Mouse (Mus musculus): ENCODE results near the gene Rpl10a. TPM values are rescaled to one million over a fixed set of nuclear protein-coding genes. Genes with fewer than 3 reads are reported as not detected.
A peak's percentile ranks its signal among the peaks of the same experiment; 100 is the strongest.

The Rpl10a gene
- polyA plus RNA-seq, 1 experiment from 2014 or later: 279 TPM

GRCm38 (mm10) chr17:28345271-28345721, 17.0 kb downstream of the Rpl10a start:
- no peak for ATAC-seq (replicated peaks; ENCODE audit: extremely low read depth, insufficient read depth, low FRiP score)
- peak overlapping the region; percentile 49 for H3K4me2 ChIP-seq (ENCODE audit: low read depth, low read length)
- H3K4me3 ChIP-seq (ENCODE audit: low read length): peak overlapping the region; percentile 20
- peak overlapping the region; percentile 62 for H3K9ac ChIP-seq (ENCODE audit: low read length)
- peak overlapping the region; percentile 79 for H3K27ac ChIP-seq (ENCODE audit: low read length)
- no peaks in the 10 kb centered on the region for H3K9me3 ChIP-seq (replicated peaks; ENCODE audit: control insufficient read depth, low read length)
- peaks cover 58% of the 10 kb centered on the region for H3K4me1 ChIP-seq (ENCODE audit: control insufficient read depth, insufficient read depth, low read length)
- H3K36me3 ChIP-seq (ENCODE audit: control insufficient read depth, insufficient read depth): no peaks in the 10 kb centered on the region
- H3K27me3 ChIP-seq (ENCODE audit: control insufficient read depth, insufficient read depth, low read length): no peaks in the 10 kb centered on the region
- WGBS: 9% methylated on average over 8 of the region's 8 CpGs

- H3K9ac ChIP-seq (ENCODE audit: low read length): peak overlapping the region; percentile 62
- H3K9me3 ChIP-seq (replicated peaks; ENCODE audit: control insufficient read depth, low read length): no peaks in the 10 kb centered on the region
- H3K27me3 ChIP-seq (ENCODE audit: control insufficient read depth, insufficient read depth, low read length): no peaks in the 10 kb centered on the region
- H3K27ac ChIP-seq (ENCODE audit: low read length): peak overlapping the region; percentile 79
- ATAC-seq (replicated peaks; ENCODE audit: extremely low read depth, insufficient read depth, low FRiP score): no peak
- H3K4me1 ChIP-seq (ENCODE audit: control insufficient read depth, insufficient read depth, low read length): peaks cover 52% of the 10 kb centered on the region
- WGBS: 19% methylated on average over 10 of the region's 10 CpGs
- H3K4me2 ChIP-seq (ENCODE audit: low read depth, low read length): peak overlapping the region; percentile 49
- no peaks in the 10 kb centered on the region for H3K36me3 ChIP-seq (ENCODE audit: control insufficient read depth, insufficient read depth)
- H3K4me3 ChIP-seq (ENCODE audit: low read length): peak overlapping the region; percentile 20
Observed at GRCm38 (mm10) chr17:28345882-28346281, 17.6 kb downstream of the Rpl10a start.

DNA sequence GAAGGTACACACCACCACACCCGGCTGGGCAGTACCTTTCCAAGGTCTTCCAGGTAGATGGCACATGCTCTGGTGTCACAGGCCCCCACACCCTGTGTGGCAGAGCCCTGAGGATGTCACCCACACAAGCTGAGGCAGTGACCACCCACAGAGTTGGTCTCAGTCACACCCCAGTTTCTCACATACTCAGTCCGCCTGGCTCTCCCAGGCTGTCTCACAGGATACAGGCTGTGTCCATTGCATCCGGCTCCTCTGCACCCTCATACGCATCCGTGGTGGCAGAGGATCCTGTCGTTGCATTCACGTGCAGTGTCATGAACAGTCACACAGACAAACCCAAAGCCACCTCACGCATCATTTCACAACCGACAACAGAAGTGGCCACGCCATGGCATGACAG, 19.1 kb downstream of the Rpl10a start:
- no peak overlapping the region for H3K27ac ChIP-seq (ENCODE audit: low read length)
- ATAC-seq (replicated peaks; ENCODE audit: extremely low read depth, insufficient read depth, low FRiP score): no peak
- H3K27me3 ChIP-seq (ENCODE audit: control insufficient read depth, insufficient read depth, low read length): 0 out of 2 replicates have a peak, but pooled peaks cover 2% of the 10 kb centered on the region
- H3K9me3 ChIP-seq (replicated peaks; ENCODE audit: control insufficient read depth, low read length): no peaks in the 10 kb centered on the region
- no peaks in the 10 kb centered on the region for H3K36me3 ChIP-seq (ENCODE audit: control insufficient read depth, insufficient read depth)
- WGBS: 75% methylated on average over 10 of the region's 10 CpGs
- no peak overlapping the region for H3K9ac ChIP-seq (ENCODE audit: low read length)
- H3K4me3 ChIP-seq (ENCODE audit: low read length): no peak overlapping the region
- no peak overlapping the region for H3K4me2 ChIP-seq (ENCODE audit: low read depth, low read length)
- H3K4me1 ChIP-seq (ENCODE audit: control insufficient read depth, insufficient read depth, low read length): peaks cover 50% of the 10 kb centered on the region

DNA sequence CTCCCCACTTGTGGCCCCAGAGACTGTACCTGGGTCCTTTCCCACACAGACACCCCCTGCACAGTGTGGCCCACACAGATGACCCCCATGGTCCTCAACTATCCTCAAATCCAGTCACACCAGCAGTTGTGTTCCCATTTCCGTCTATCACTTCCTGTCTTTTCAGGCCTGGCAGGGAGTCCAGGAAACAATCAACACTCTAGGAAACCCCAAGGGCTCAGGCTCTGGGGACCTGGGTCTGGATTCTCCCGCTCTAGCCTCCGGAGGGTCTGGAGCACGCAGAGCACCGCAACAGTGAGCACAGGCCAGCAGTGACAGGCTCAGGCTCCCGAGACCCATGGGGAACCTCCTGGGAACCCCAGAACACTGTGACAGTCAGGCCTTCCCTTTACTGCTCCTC, 19.9 kb downstream of the Rpl10a start:
- no peaks in the 10 kb centered on the region for H3K9me3 ChIP-seq (replicated peaks; ENCODE audit: control insufficient read depth, low read length)
- H3K27ac ChIP-seq (ENCODE audit: low read length): no peak overlapping the region
- peak overlapping the region; percentile 73 for H3K4me3 ChIP-seq (ENCODE audit: low read length)
- no peak for ATAC-seq (replicated peaks; ENCODE audit: extremely low read depth, insufficient read depth, low FRiP score)
- peak overlapping the region; percentile 98 for H3K4me2 ChIP-seq (ENCODE audit: low read depth, low read length)
- 0 out of 2 replicates have a peak, but pooled peaks cover 4% of the 10 kb centered on the region for H3K27me3 ChIP-seq (ENCODE audit: control insufficient read depth, insufficient read depth, low read length)
- H3K9ac ChIP-seq (ENCODE audit: low read length): peak overlapping the region; percentile 65
- H3K36me3 ChIP-seq (ENCODE audit: control insufficient read depth, insufficient read depth): no peaks in the 10 kb centered on the region
- peaks cover 50% of the 10 kb centered on the region for H3K4me1 ChIP-seq (ENCODE audit: control insufficient read depth, insufficient read depth, low read length)
- 33% methylated on average over 6 of the region's 6 CpGs for WGBS

DNA sequence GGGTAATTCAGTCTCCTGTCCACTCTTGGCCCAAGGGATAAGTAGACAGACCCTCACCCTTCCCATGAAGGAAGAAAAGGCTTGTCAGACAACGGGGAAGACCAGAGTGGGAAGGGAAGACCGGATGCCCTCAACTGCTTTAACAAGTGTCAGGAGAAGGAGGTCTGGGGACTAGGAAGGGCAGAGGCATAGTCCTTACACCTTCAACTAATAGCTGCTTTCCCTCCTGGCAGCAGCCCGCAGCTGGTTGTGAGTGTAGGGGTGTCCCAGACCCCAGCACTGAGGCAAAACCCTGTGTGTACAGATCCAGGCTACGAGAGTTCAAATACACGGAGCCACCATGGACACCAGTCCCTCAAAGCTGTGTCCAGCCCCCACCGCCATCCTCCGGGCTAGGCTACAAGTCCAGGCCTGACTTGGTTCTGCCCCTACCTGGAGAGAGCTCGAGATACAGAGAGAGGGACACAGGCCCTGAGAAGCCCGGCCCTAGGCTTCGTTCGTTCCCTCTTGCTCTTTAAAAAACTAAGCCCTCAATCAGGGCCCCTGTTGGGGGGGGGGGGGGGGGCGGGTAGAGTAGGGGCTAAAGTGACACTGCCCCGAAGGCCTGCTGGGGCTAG, 21.1 kb downstream of the Rpl10a start:
- Histone ChIP-seq H3K9me3 (replicated peaks; ENCODE audit: control insufficient read depth, low read length) (no peaks in the 10 kb centered on the region), H3K4me1 (ENCODE audit: control insufficient read depth, insufficient read depth, low read length) (peaks cover 41% of the 10 kb centered on the region), H3K9ac (ENCODE audit: low read length) (peak overlapping the region; percentile 94), H3K36me3 (ENCODE audit: control insufficient read depth, insufficient read depth) (no peaks in the 10 kb centered on the region), H3K27ac (ENCODE audit: low read length) (peak overlapping the region; percentile 91), H3K4me2 (ENCODE audit: low read depth, low read length) (peak overlapping the region; percentile 98), H3K4me3 (ENCODE audit: low read length) (peak overlapping the region; percentile 73), H3K27me3 (ENCODE audit: control insufficient read depth, insufficient read depth, low read length) (peaks cover 7% of the 10 kb centered on the region; the same call in 1 of the 2 replicates)
- ATAC-seq (replicated peaks; ENCODE audit: extremely low read depth, insufficient read depth, low FRiP score): no peak
- WGBS: 17% methylated on average over 13 of the region's 13 CpGs

DNA sequence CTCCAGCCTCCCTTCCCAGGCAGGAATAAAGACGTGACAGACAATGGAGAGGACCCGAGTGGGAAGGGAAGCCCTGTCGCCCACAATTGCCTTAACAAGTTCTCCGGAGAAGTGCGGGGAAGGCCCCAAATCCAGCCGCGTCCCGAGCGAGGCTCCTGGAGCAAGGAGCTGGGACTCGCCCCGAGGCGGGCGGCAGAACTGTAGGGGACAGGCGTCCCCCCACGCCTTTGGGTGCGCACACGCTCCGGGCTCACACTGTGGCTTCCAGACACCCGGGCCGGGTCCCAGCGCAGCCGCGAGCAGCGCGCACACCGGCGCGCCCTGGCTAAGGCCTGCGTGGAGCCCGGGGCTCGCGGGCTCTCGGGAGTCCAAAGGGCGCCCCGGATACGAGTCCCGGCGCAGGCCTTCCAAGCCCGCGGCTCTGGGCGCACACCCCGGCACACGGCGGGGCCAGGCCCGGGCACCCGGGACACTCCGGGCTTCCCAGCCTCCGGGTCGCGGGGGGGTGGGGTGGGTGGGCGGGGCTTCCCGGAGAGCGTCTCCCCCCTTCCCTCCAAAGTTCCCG, 21.7 kb downstream of the Rpl10a start:
- Histone ChIP-seq H3K4me3 (ENCODE audit: low read length) (peak overlapping the region; percentile 73), H3K27ac (ENCODE audit: low read length) (peak overlapping the region; percentile 91), H3K4me2 (ENCODE audit: low read depth, low read length) (peak overlapping the region; percentile 98), H3K36me3 (ENCODE audit: control insufficient read depth, insufficient read depth) (no peaks in the 10 kb centered on the region), H3K27me3 (ENCODE audit: control insufficient read depth, insufficient read depth, low read length) (peaks cover 10% of the 10 kb centered on the region; the same call in 1 of the 2 replicates), H3K9ac (ENCODE audit: low read length) (peak overlapping the region; percentile 94), H3K4me1 (ENCODE audit: control insufficient read depth, insufficient read depth, low read length) (peaks cover 35% of the 10 kb centered on the region), H3K9me3 (replicated peaks; ENCODE audit: control insufficient read depth, low read length) (no peaks in the 10 kb centered on the region)
- peak; percentile 52 for ATAC-seq (replicated peaks; ENCODE audit: extremely low read depth, insufficient read depth, low FRiP score)
- WGBS: under 1% methylated on average over 52 of the region's 54 CpGs

- Histone ChIP-seq H3K4me1 (ENCODE audit: control insufficient read depth, insufficient read depth, low read length) (peaks cover 30% of the 10 kb centered on the region), H3K4me2 (ENCODE audit: low read depth, low read length) (peak within 1 kb of the TSS; percentile 98), H3K27ac (ENCODE audit: low read length) (peak within 1 kb of the TSS; percentile 91), H3K9ac (ENCODE audit: low read length) (peak within 1 kb of the TSS; percentile 94), H3K4me3 (ENCODE audit: low read length) (peak within 1 kb of the TSS; percentile 73), H3K27me3 (ENCODE audit: control insufficient read depth, insufficient read depth, low read length) (peaks cover 10% of the 10 kb centered on the region; the same call in 1 of the 2 replicates), H3K9me3 (replicated peaks; ENCODE audit: control insufficient read depth, low read length) (no peaks in the 10 kb centered on the region), H3K36me3 (ENCODE audit: control insufficient read depth, insufficient read depth) (no peaks in the 10 kb centered on the region)
- WGBS: under 1% methylated on average over 61 of the region's 73 CpGs
- ATAC-seq (replicated peaks; ENCODE audit: extremely low read depth, insufficient read depth, low FRiP score): peak; percentile 81
Observed at GRCm38 (mm10) chr17:28350466-28351352, 22.4 kb downstream of the Rpl10a start, which contains the start of gene Tead3. Gene Tead3 (minus strand): TSS chr17:28350817.

DNA sequence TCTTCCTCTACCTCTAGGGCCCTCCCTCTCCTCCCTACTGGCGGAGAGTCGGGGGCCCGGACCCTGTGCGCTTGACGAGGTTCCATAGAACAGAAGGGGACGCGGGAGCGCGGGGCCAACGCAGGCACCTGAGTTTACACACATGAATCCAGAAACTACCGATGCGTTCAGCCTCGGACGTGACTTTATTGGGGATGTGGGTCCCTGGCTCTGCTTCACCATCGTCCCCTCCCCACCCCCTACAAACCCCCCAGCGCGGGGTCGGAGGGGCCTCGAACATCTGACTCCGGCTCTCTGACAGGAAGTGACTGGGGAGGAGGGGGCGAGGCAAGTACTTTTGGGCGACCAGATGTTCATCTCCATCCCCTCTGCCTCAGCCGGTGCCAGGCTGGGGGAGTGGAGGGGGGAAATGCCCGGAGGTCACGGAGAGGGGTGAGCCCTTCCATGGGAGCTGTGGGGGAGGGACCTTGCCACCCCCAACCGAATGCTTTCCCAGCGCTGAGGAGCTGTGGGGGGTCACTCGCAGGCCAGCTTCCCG, 23.2 kb downstream of the Rpl10a start:
- Histone ChIP-seq H3K9me3 (replicated peaks; ENCODE audit: control insufficient read depth, low read length) (no peaks in the 10 kb centered on the region), H3K9ac (ENCODE audit: low read length) (peak overlapping the region; percentile 94), H3K4me2 (ENCODE audit: low read depth, low read length) (peak overlapping the region; percentile 98), H3K4me3 (ENCODE audit: low read length) (peak overlapping the region; percentile 73), H3K4me1 (ENCODE audit: control insufficient read depth, insufficient read depth, low read length) (peaks cover 28% of the 10 kb centered on the region), H3K27ac (ENCODE audit: low read length) (peak overlapping the region; percentile 90), H3K27me3 (ENCODE audit: control insufficient read depth, insufficient read depth, low read length) (peaks cover 10% of the 10 kb centered on the region; the same call in 1 of the 2 replicates), H3K36me3 (ENCODE audit: control insufficient read depth, insufficient read depth) (no peaks in the 10 kb centered on the region)
- no peak for ATAC-seq (replicated peaks; ENCODE audit: extremely low read depth, insufficient read depth, low FRiP score)
- 2% methylated on average over 26 of the region's 29 CpGs for WGBS

Data from heart, embryonic 16.5 days (tissue).